Mouse (Mus musculus) embryonic facial prominence, embryonic 14.5 days (tissue): Measurements from ENCODE around the gene C6. TPM values are rescaled to one million over a fixed set of nuclear protein-coding genes. Genes with fewer than 3 reads are reported as not detected.

Experiments used
- ATAC-seq: fragments of 200-750 bp; cut with Nextera tagmentation; 2 replicates; pipeline ENCODE4 v1.8.0; 2017; ENCODE audit warnings: low read depth, moderate number of reproducible peaks, moderate TSS enrichment
- DNase-seq: peaks from one replicate; pipeline ENCODE4 v3.0.0-alpha.2; 2015; ENCODE audit warnings: low spot score
- H3K27ac ChIP-seq: fragments of 300-500 bp; sonication (generic); replicated peaks from 2 replicates; pipeline ENCODE4 v1.5.1; 2014; ENCODE audit warnings: low read depth, mild to moderate bottlenecking, low read length, moderate library complexity
- H3K27me3 ChIP-seq: fragments of 300-500 bp; sonication (generic); replicated peaks from 2 replicates; pipeline ENCODE4 v1.6.1; 2014; ENCODE audit warnings: low read length; ENCODE audit not compliant: control insufficient read depth, insufficient read depth
- H3K36me3 ChIP-seq: fragments of 300-500 bp; sonication (generic); 2 replicates; pipeline ENCODE4 v1.6.1; 2014; ENCODE audit warnings: low read length, mixed read lengths; ENCODE audit not compliant: control insufficient read depth, insufficient read depth
- H3K4me1 ChIP-seq: fragments of 300-500 bp; sonication (generic); 2 replicates; pipeline ENCODE4 v1.6.1; 2014; ENCODE audit warnings: antibody characterized with exemption, low read length; ENCODE audit not compliant: control insufficient read depth, insufficient read depth
- H3K4me2 ChIP-seq: fragments of 300-500 bp; sonication (generic); 2 replicates; pipeline ENCODE4 v1.6.1; 2014; ENCODE audit warnings: low read depth, mild to moderate bottlenecking, low read length, moderate library complexity, mixed read lengths
- H3K4me3 ChIP-seq: fragments of 300-500 bp; sonication (generic); 2 replicates; pipeline ENCODE4 v1.5.1; 2014; ENCODE audit warnings: low read depth, mild to moderate bottlenecking, low read length
- H3K9ac ChIP-seq: fragments of 300-500 bp; sonication (generic); 2 replicates; pipeline ENCODE4 v1.6.1; 2014; ENCODE audit warnings: low read depth, mild to moderate bottlenecking, low read length, moderate library complexity, mixed read lengths
- H3K9me3 ChIP-seq: fragments of 300-500 bp; sonication (generic); 2 replicates; pipeline ENCODE4 v1.6.1; 2016; ENCODE audit warnings: low read length; ENCODE audit not compliant: control insufficient read depth
- WGBS: fragments of 180-500 bp; shearing (Covaris S2); extraction: QIAGEN DNeasy Blood & Tissue Kit; methylation state at CpG from one replicate; pipeline ENCODE4 v1.1.7; 2014; 5-methylcytosine and 5-hydroxymethylcytosine counted together
- polyA plus RNA-seq: library from polyadenylated mRNA; unstranded; fragments of >200 nt; fragmentation: Nextera tagmentation; extraction: Ambion mirVana; gene quantifications from 2 replicates; pipeline ENCODE4 v1.2.1, GENCODE M21; 2014

Gene C6
- polyA plus RNA-seq, 1 experiment from 2014 or later: not detected

- 88% methylated on average over 5 of the region's 5 CpGs for WGBS
- no peaks in the 10 kb centered on the region for H3K9me3 ChIP-seq
Observed at GRCm38 (mm10) chr15:4814976-4815375, 88.0 kb downstream of the C6 start.

DNA sequence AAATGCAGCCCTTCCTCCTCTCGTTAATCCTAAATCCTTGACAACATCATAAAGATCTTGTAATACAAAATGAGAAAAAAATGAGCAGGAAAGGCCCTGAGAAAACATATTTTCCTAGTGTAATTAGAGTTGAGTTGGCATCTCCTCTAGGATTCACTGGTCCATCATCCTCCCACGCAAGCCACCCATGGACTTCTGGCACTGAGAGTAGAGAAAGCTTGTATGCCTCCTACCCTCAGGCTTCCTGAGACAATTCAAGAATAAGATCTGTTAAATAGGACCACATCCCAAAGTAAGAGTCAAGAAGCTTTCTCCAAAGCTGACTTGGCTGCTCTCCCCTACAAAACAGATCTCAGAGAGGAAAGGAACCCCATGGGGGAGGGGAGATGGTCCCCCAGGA is 88.7 kb downstream of the C6 start:
- Histone ChIP-seq H3K4me2 (no peak overlapping the region), H3K36me3 (no peaks in the 10 kb centered on the region), H3K4me1 (no peaks in the 10 kb centered on the region), H3K4me3 (no peak overlapping the region), H3K27me3 (no peaks in the 10 kb centered on the region), H3K27ac (no peak overlapping the region), H3K9ac (no peak overlapping the region), H3K9me3 (no peaks in the 10 kb centered on the region)
- DNase-seq (no peak), ATAC-seq (no peak)
- 81% methylated on average over 2 of the region's 2 CpGs for WGBS

More at GRCm38 (mm10) chr15:4814976-4815375, 88.0 kb downstream of the C6 start:
- Histone ChIP-seq H3K36me3 (no peaks in the 10 kb centered on the region), H3K9ac (no peak overlapping the region), H3K27me3 (no peaks in the 10 kb centered on the region), H3K27ac (no peak overlapping the region), H3K4me1 (no peaks in the 10 kb centered on the region), H3K4me2 (no peak overlapping the region), H3K4me3 (no peak overlapping the region)
- no peak for DNase-seq
- ATAC-seq: no peak

DNA sequence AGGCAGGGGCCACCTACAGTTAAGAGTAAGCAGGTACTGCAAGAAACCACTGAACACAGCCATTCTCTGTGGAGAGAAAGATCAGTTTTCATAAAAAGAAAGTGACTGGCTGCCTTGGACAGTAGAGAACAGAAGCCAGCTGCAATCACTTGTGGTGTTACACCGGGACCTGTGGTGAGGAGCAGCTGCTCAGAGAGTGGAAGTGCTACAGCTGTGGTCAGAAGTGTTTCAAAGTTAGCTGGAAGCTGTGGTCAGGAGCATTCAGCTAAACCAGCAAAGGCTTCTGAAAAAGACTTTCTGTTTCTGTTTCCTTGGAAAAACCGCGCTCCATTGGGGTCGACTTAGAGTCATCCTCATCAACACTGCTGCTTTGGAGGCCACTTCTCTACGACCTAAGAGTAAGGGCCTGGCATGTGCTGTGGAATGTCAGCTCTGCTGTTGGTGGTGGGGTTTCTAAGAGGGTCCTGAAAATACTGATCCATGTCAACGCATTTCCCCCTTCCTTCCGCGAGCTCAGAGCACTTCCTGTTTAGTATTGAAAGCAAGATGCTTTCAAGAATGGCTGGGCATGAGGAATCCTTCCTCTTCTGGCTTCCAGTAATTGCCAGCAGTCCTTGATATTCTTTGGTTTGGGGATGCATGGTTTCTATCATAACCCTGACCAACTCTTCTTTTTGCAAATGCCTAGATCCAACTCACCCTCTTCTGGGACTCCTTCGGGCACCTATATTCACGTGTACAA is 89.9 kb downstream of the C6 start:
- peak; percentile 76 for ATAC-seq
- no peak overlapping the region for H3K4me3 ChIP-seq
- H3K4me1 ChIP-seq: no peaks in the 10 kb centered on the region
- 76% methylated on average over 10 of the region's 10 CpGs for WGBS
- no peaks in the 10 kb centered on the region for H3K9me3 ChIP-seq
- 0 out of 2 replicates have a peak overlapping the region, but pooled peaks have one; percentile 44 for H3K27ac ChIP-seq
- H3K9ac ChIP-seq: no peak overlapping the region
- H3K36me3 ChIP-seq: no peaks in the 10 kb centered on the region
- H3K4me2 ChIP-seq: no peak overlapping the region
- DNase-seq: peak; percentile 79
- H3K27me3 ChIP-seq: no peaks in the 10 kb centered on the region

- no peaks in the 10 kb centered on the region for H3K27me3 ChIP-seq
- H3K4me1 ChIP-seq: no peaks in the 10 kb centered on the region
- H3K27ac ChIP-seq: no peak overlapping the region
- H3K9me3 ChIP-seq: no peaks in the 10 kb centered on the region
- ATAC-seq: no peak
- WGBS: 64% methylated on average over 3 of the region's 3 CpGs
- no peak overlapping the region for H3K9ac ChIP-seq
- H3K36me3 ChIP-seq: no peaks in the 10 kb centered on the region
- H3K4me2 ChIP-seq: no peak overlapping the region
- no peak for DNase-seq
- H3K4me3 ChIP-seq: no peak overlapping the region
Observed at GRCm38 (mm10) chr15:4818437-4818836, 91.5 kb downstream of the C6 start.

DNA sequence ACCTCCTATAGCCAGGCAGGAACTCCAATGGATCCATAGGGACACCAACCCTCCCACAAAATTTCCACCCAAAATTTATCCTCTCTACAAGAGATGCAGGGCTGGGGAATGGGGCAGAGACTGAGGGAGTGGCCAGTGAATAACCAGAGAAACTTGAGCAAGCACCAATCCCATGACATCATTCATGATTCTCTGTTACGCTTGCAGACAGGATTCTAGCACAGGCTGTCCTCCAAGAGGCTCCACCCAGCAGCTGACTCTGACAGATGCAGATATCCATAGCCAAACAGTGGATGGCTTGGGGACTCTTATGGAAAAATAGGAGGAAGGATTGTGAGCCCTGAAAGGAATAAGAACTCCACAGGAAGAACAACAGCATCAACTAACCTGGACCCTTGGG is 94.2 kb downstream of the C6 start:
- Histone ChIP-seq H3K27ac (no peak overlapping the region), H3K9me3 (no peaks in the 10 kb centered on the region), H3K36me3 (no peaks in the 10 kb centered on the region), H3K4me3 (no peak overlapping the region), H3K9ac (no peak overlapping the region), H3K27me3 (no peaks in the 10 kb centered on the region), H3K4me1 (no peaks in the 10 kb centered on the region), H3K4me2 (no peak overlapping the region)
- ATAC-seq (no peak), DNase-seq (no peak)
- WGBS: 57% methylated on average over 1 of the region's 1 CpGs

DNA sequence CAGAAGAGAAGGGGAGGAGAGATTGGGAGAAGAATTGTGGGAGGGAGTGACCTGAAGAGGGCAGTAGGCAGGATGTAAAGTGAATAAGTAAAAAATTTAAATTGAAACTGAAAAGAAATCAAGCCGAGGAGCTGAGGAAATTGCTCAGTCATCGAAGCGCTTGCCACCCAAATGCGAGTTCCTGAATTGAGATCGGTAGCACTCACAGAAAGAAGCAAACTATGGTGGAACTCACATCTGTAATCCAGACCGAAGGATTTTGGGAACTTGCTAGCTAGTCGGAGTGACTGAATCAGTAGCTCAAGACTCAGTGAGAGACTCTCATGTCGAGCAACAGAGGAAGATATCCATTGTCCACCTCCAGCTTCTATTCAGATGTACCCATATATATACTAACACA is 94.8 kb downstream of the C6 start:
- no peaks in the 10 kb centered on the region for H3K4me1 ChIP-seq
- H3K36me3 ChIP-seq: no peaks in the 10 kb centered on the region
- H3K9ac ChIP-seq: no peak overlapping the region
- no peak overlapping the region for H3K4me3 ChIP-seq
- no peaks in the 10 kb centered on the region for H3K27me3 ChIP-seq
- no peak overlapping the region for H3K4me2 ChIP-seq
- 92% methylated on average over 8 of the region's 8 CpGs for WGBS
- no peak for DNase-seq
- no peak for ATAC-seq
- no peak overlapping the region for H3K27ac ChIP-seq
- no peaks in the 10 kb centered on the region for H3K9me3 ChIP-seq

DNA sequence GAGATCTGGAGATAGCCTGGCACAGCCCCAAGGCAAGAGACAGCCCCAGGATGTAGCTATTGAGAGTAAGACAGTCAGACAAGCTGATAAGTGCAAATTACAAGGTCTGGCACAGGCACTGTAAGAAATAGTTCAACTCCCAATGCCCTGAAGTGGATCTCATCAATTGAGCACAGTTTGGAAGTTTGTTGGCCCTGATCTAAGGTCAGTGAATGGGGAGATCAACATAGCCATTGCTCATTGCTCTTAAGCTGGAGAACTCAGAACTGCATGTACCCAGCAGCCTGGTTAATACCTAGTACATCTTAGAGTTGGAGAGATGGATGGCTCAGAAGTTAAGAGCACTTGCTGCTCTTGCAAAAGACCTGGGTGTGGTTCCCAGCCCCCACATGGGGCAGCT is 100.8 kb downstream of the C6 start:
- no peak overlapping the region for H3K4me3 ChIP-seq
- DNase-seq: no peak
- H3K9ac ChIP-seq: no peak overlapping the region
- no peaks in the 10 kb centered on the region for H3K27me3 ChIP-seq
- H3K36me3 ChIP-seq: no peaks in the 10 kb centered on the region
- no peaks in the 10 kb centered on the region for H3K9me3 ChIP-seq
- no peak overlapping the region for H3K27ac ChIP-seq
- no peak overlapping the region for H3K4me2 ChIP-seq
- no peaks in the 10 kb centered on the region for H3K4me1 ChIP-seq
- no peak for ATAC-seq

DNA sequence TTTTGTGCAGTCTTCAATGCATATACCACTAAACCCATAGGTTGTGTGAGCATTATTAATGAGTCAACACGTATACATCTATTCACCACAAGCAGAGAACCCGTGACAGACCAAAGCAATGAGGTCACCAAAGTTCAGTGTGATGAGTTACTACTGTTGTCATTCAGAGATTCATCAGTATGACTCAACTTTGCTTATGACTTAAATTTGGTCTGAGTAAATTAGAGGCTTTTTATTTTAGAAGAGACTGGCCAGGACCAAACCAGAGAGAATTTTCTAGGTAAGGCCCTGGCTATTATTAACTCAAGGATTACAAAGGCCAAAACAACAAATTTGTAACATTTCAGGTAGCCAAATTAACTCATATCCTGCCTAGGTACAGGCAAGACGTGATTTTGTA is 109.4 kb downstream of the C6 start:
- no peak overlapping the region for H3K4me2 ChIP-seq
- H3K4me3 ChIP-seq: no peak overlapping the region
- no peaks in the 10 kb centered on the region for H3K4me1 ChIP-seq
- H3K27ac ChIP-seq: no peak overlapping the region
- H3K27me3 ChIP-seq: no peaks in the 10 kb centered on the region
- 82% methylated on average over 3 of the region's 3 CpGs for WGBS
- no peaks in the 10 kb centered on the region for H3K9me3 ChIP-seq
- no peak for ATAC-seq
- H3K9ac ChIP-seq: no peak overlapping the region
- no peaks in the 10 kb centered on the region for H3K36me3 ChIP-seq
- no peak for DNase-seq

DNA sequence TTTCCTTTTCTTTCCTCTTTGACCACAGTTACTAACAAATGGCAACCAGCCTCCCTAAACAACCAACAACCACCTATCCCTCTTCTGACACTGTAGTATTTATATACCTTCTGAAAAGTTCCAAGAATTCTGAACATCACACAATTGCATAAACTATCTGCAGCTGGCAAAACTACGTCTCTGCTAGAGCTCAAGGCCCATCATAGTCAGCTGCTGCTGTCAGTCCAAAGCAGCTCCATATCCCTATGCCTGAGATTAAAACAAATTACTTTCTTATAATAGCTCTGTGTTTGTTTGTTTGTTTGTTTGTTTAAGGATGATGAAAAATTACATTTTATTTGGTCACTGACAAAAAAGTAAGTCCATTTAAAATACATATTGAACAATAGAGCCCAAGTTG is 123.0 kb downstream of the C6 start:
- peak; percentile 5 for DNase-seq
- Histone ChIP-seq H3K27me3 (no peaks in the 10 kb centered on the region), H3K9ac (no peak overlapping the region), H3K4me3 (no peak overlapping the region), H3K36me3 (no peaks in the 10 kb centered on the region), H3K4me2 (no peak overlapping the region), H3K9me3 (no peaks in the 10 kb centered on the region), H3K4me1 (no peaks in the 10 kb centered on the region), H3K27ac (no peak overlapping the region)
- ATAC-seq: no peak
- WGBS: 80% methylated on average over 1 of the region's 1 CpGs
